ENCODE assay signal across 17 mouse cellular contexts in genomic region chr6:89569370-89569769, GRCm38 (mm10).
"Had no signal": no experiment of that assay in that cellular context is flagged by ENCODE, and none has a peak within 500 bp of the region (broad histone marks: within the 10 kb centered on the region; RNA-seq: fewer than 3 reads in every experiment).

No protein-coding gene starts in this region.

- H3K36me3 ChIP-seq: liver, embryonic 13.5 days had no signal

- ATAC-seq: midbrain, embryonic 13.5 days; midbrain, embryonic 16.5 days had no signal

- H3K9me3 ChIP-seq: kidney, embryonic 15.5 days; liver, embryonic 13.5 days; midbrain, embryonic 13.5 days; neural tube, embryonic 13.5 days had no signal

- H3K4me3 ChIP-seq: kidney, embryonic 15.5 days; left cerebral cortex, adult 2 months; liver, embryonic 13.5 days; midbrain, embryonic 13.5 days; myocyte; neural tube, embryonic 13.5 days had no signal

- H3K27me3 ChIP-seq: kidney, embryonic 15.5 days; liver, embryonic 13.5 days; midbrain, embryonic 13.5 days; neural tube, embryonic 13.5 days had no signal

- H3K4me1 ChIP-seq: kidney, embryonic 15.5 days; liver, embryonic 13.5 days had no signal

- DNase-seq: kidney, adult 8-10 months; kidney, postnatal 10 days; kidney, postnatal 36 days; layer of hippocampus, postnatal 36 days; liver, embryonic 13.5 days; lung, adult 2 months; lung, postnatal 14 days; lung, postnatal 4 days; retina, postnatal 1 day; thymus, adult 18-20 months; thymus, postnatal 36 days had no signal
